Mouse (Mus musculus): Measurements from ENCODE around the gene Pask.

- TF ChIP-seq CTCF (IDR thresholded peaks at IDR 0.05; ENCODE audit: borderline replicate concordance, control insufficient read depth, extremely low read depth, insufficient read depth, low read length, poor library complexity), result no peak
- TF ChIP-seq POLR2A (IDR thresholded peaks at IDR 0.05; ENCODE audit: control insufficient read depth, extremely low read depth, insufficient read depth, low read length, poor library complexity), result no peak
These were observed 6.4 kb upstream of the Pask start for GRCm38 (mm10) chr1:93349701-93350100.
